Mouse (Mus musculus): ENCODE results near the gene Upk1a. TPM values are rescaled to one million over a fixed set of nuclear protein-coding genes. Genes with fewer than 3 reads are reported as not detected.

The Upk1a gene
- polyA plus RNA-seq, 1 experiment from 2014 or later: 1.5 TPM

- no peak overlapping the region for H3K4me2 ChIP-seq
- no peaks in the 10 kb centered on the region for H3K27me3 ChIP-seq (replicated peaks; ENCODE audit: control insufficient read depth, insufficient read depth, low read length)
- no peak overlapping the region for H3K4me3 ChIP-seq (ENCODE audit: low read depth, low read length)
- no peak overlapping the region for H3K27ac ChIP-seq (ENCODE audit: low read depth, low read length)
- H3K9me3 ChIP-seq (ENCODE audit: control insufficient read depth, low read length): no peaks in the 10 kb centered on the region
- DNase-seq (ENCODE audit: low spot score) (no peak), ATAC-seq (replicated peaks; ENCODE audit: low FRiP score) (no peak)
- H3K9ac ChIP-seq (ENCODE audit: low read depth, low read length): no peak overlapping the region
- H3K36me3 ChIP-seq (ENCODE audit: control insufficient read depth, insufficient read depth, low read length): no peaks in the 10 kb centered on the region
- WGBS: 55% methylated on average over 15 of the region's 16 CpGs
- H3K4me1 ChIP-seq (replicated peaks; ENCODE audit: control insufficient read depth, insufficient read depth, low read length): 0 out of 2 replicates have a peak, but pooled peaks cover 2% of the 10 kb centered on the region
Measured at GRCm38 (mm10) chr7:30608476-30608875, 4.2 kb downstream of the Upk1a start.

GRCm38 (mm10) chr7:30607706-30608309 is 4.8 kb downstream of the Upk1a start:
- no peaks in the 10 kb centered on the region for H3K9me3 ChIP-seq (ENCODE audit: control insufficient read depth, low read length)
- no peak overlapping the region for H3K9ac ChIP-seq (ENCODE audit: low read depth, low read length)
- WGBS: 27% methylated on average over 8 of the region's 8 CpGs
- ATAC-seq (replicated peaks; ENCODE audit: low FRiP score) (0 out of 2 replicates have a peak, but pooled peaks have one; percentile 34), DNase-seq (ENCODE audit: low spot score) (peak; percentile 58)
- no peak overlapping the region for H3K4me3 ChIP-seq (ENCODE audit: low read depth, low read length)
- H3K27me3 ChIP-seq (replicated peaks; ENCODE audit: control insufficient read depth, insufficient read depth, low read length): no peaks in the 10 kb centered on the region
- H3K4me1 ChIP-seq (replicated peaks; ENCODE audit: control insufficient read depth, insufficient read depth, low read length): 0 out of 2 replicates have a peak, but pooled peaks cover 2% of the 10 kb centered on the region
- no peaks in the 10 kb centered on the region for H3K36me3 ChIP-seq (ENCODE audit: control insufficient read depth, insufficient read depth, low read length)
- H3K27ac ChIP-seq (ENCODE audit: low read depth, low read length): no peak overlapping the region
- no peak overlapping the region for H3K4me2 ChIP-seq

DNA sequence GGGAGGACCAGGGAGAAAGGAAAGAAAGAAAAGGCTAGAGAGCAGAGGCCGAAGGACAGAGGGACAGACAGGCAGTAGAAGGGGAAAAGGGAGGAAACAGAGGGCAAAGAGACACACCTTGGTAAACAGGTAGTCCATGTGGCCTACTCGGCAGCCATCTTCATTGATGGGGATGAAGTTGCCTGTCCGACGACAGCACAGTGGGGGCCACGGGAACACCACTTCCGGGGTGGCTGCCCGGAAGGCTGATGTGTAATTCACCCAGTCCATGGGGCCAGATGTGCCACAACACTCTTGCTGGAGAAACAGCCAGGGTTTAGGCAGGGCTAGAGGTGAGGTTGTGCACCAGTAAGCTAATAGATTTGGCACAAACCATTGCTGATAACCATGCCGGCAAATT is 7.7 kb downstream of the Upk1a start:
- Histone ChIP-seq H3K36me3 (ENCODE audit: control insufficient read depth, insufficient read depth, low read length) (no peaks in the 10 kb centered on the region), H3K4me1 (replicated peaks; ENCODE audit: control insufficient read depth, insufficient read depth, low read length) (0 out of 2 replicates have a peak, but pooled peaks cover 2% of the 10 kb centered on the region), H3K4me2 (no peak overlapping the region), H3K27me3 (replicated peaks; ENCODE audit: control insufficient read depth, insufficient read depth, low read length) (no peaks in the 10 kb centered on the region), H3K9ac (ENCODE audit: low read depth, low read length) (no peak overlapping the region), H3K27ac (ENCODE audit: low read depth, low read length) (no peak overlapping the region), H3K9me3 (ENCODE audit: control insufficient read depth, low read length) (no peaks in the 10 kb centered on the region), H3K4me3 (ENCODE audit: low read depth, low read length) (no peak overlapping the region)
- ATAC-seq (replicated peaks; ENCODE audit: low FRiP score) (no peak), DNase-seq (ENCODE audit: low spot score) (no peak)
- WGBS: 82% methylated on average over 8 of the region's 8 CpGs

- Histone ChIP-seq H3K4me2 (no peak overlapping the region), H3K4me1 (replicated peaks; ENCODE audit: control insufficient read depth, insufficient read depth, low read length) (0 out of 2 replicates have a peak, but pooled peaks cover 6% of the 10 kb centered on the region), H3K36me3 (ENCODE audit: control insufficient read depth, insufficient read depth, low read length) (no peaks in the 10 kb centered on the region), H3K27me3 (replicated peaks; ENCODE audit: control insufficient read depth, insufficient read depth, low read length) (no peaks in the 10 kb centered on the region), H3K4me3 (ENCODE audit: low read depth, low read length) (no peak overlapping the region), H3K9ac (ENCODE audit: low read depth, low read length) (no peak overlapping the region), H3K9me3 (ENCODE audit: control insufficient read depth, low read length) (no peaks in the 10 kb centered on the region), H3K27ac (ENCODE audit: low read depth, low read length) (no peak overlapping the region)
- no peak for ATAC-seq (replicated peaks; ENCODE audit: low FRiP score)
- DNase-seq (ENCODE audit: low spot score): no peak
- WGBS: 66% methylated on average over 8 of the region's 8 CpGs
Measured at GRCm38 (mm10) chr7:30604424-30604823, 8.2 kb downstream of the Upk1a start.

- H3K9me3 ChIP-seq (ENCODE audit: control insufficient read depth, low read length): no peaks in the 10 kb centered on the region
- 0 out of 2 replicates have a peak, but pooled peaks cover 4% of the 10 kb centered on the region for H3K4me1 ChIP-seq (replicated peaks; ENCODE audit: control insufficient read depth, insufficient read depth, low read length)
- H3K4me3 ChIP-seq (ENCODE audit: low read depth, low read length): no peak overlapping the region
- 48% methylated on average over 3 of the region's 3 CpGs for WGBS
- DNase-seq (ENCODE audit: low spot score) (no peak), ATAC-seq (replicated peaks; ENCODE audit: low FRiP score) (no peak)
- H3K9ac ChIP-seq (ENCODE audit: low read depth, low read length): no peak overlapping the region
- no peak overlapping the region for H3K4me2 ChIP-seq
- no peak overlapping the region for H3K27ac ChIP-seq (ENCODE audit: low read depth, low read length)
- H3K36me3 ChIP-seq (ENCODE audit: control insufficient read depth, insufficient read depth, low read length): no peaks in the 10 kb centered on the region
- no peaks in the 10 kb centered on the region for H3K27me3 ChIP-seq (replicated peaks; ENCODE audit: control insufficient read depth, insufficient read depth, low read length)
Measured at GRCm38 (mm10) chr7:30602583-30602982, 10.1 kb downstream of the Upk1a start.

DNA sequence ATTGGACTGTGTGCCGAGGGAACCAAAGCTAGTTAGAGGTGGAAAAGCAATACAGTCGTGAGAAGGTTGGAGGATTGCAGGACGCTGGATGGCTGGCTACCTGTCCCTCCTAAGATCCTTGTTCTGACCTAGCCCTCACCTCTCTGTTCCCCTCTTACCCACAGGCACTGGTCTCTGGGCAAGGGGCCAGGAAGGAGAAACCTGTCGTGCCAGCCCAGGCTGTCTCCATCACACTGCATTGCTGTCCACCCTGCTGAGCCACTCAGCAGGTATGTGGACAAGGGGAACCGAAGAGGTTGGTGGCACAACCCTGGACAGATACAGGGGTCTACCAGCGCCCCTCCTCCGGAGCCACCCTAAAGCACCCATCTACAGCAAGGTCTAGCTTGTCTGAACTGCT is 12.0 kb downstream of the Upk1a start:
- Histone ChIP-seq H3K4me2 (peak overlapping the region; percentile 25; the same call in 1 of the 2 replicates), H3K9me3 (ENCODE audit: control insufficient read depth, low read length) (no peaks in the 10 kb centered on the region), H3K27me3 (replicated peaks; ENCODE audit: control insufficient read depth, insufficient read depth, low read length) (no peaks in the 10 kb centered on the region), H3K4me1 (replicated peaks; ENCODE audit: control insufficient read depth, insufficient read depth, low read length) (0 out of 2 replicates have a peak, but pooled peaks cover 4% of the 10 kb centered on the region), H3K4me3 (ENCODE audit: low read depth, low read length) (no peak overlapping the region), H3K36me3 (ENCODE audit: control insufficient read depth, insufficient read depth, low read length) (no peaks in the 10 kb centered on the region), H3K9ac (ENCODE audit: low read depth, low read length) (no peak overlapping the region), H3K27ac (ENCODE audit: low read depth, low read length) (no peak overlapping the region)
- no peak for DNase-seq (ENCODE audit: low spot score)
- ATAC-seq (replicated peaks; ENCODE audit: low FRiP score): no peak
- 69% methylated on average over 7 of the region's 7 CpGs for WGBS

GRCm38 (mm10) chr7:30599933-30600353 is 12.7 kb downstream of the Upk1a start:
- Histone ChIP-seq H3K9me3 (ENCODE audit: control insufficient read depth, low read length) (no peaks in the 10 kb centered on the region), H3K27me3 (replicated peaks; ENCODE audit: control insufficient read depth, insufficient read depth, low read length) (no peaks in the 10 kb centered on the region), H3K27ac (ENCODE audit: low read depth, low read length) (no peak overlapping the region), H3K4me1 (replicated peaks; ENCODE audit: control insufficient read depth, insufficient read depth, low read length) (0 out of 2 replicates have a peak, but pooled peaks cover 4% of the 10 kb centered on the region), H3K36me3 (ENCODE audit: control insufficient read depth, insufficient read depth, low read length) (no peaks in the 10 kb centered on the region), H3K4me3 (ENCODE audit: low read depth, low read length) (no peak overlapping the region), H3K4me2 (peak overlapping the region; percentile 37), H3K9ac (ENCODE audit: low read depth, low read length) (0 out of 2 replicates have a peak overlapping the region, but pooled peaks have one; percentile 1)
- DNase-seq (ENCODE audit: low spot score) (peak; percentile 74), ATAC-seq (replicated peaks; ENCODE audit: low FRiP score) (peak; percentile 97)
- 6% methylated on average over 16 of the region's 16 CpGs for WGBS

DNA sequence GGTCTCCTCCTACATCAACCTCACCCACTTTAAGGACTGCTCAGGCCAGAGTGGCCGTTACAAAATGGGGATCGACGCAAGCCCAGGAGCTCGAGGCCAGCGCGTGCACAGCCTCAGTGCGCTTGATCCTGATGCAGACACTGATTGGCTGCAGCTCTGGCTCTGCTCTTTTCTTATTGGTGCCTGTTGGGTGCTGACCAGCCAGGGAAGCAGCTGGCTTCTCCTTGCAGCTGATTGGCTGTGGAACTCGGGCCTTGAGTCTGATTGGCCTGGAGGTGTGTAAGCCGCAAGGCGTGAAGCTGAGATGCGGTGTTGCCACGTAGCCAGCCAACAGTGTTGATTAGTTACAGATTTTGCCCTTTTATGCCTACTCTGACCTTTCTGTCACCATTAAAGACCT is 13.9 kb downstream of the Upk1a start, which contains the start of gene Zbtb32:
TSS of gene Zbtb32 (minus strand) at position 124 of the 400 bp plus-strand sequence.
- Histone ChIP-seq H3K27ac (ENCODE audit: low read depth, low read length) (no peak within 1 kb of the TSS), H3K36me3 (ENCODE audit: control insufficient read depth, insufficient read depth, low read length) (no peaks in the 10 kb centered on the region), H3K4me2 (peak within 1 kb of the TSS; percentile 37), H3K4me3 (ENCODE audit: low read depth, low read length) (no peak within 1 kb of the TSS), H3K27me3 (replicated peaks; ENCODE audit: control insufficient read depth, insufficient read depth, low read length) (no peaks in the 10 kb centered on the region), H3K9ac (ENCODE audit: low read depth, low read length) (no peak within 1 kb of the TSS), H3K9me3 (ENCODE audit: control insufficient read depth, low read length) (no peaks in the 10 kb centered on the region), H3K4me1 (replicated peaks; ENCODE audit: control insufficient read depth, insufficient read depth, low read length) (0 out of 2 replicates have a peak, but pooled peaks cover 4% of the 10 kb centered on the region)
- DNase-seq (ENCODE audit: low spot score) (no peak), ATAC-seq (replicated peaks; ENCODE audit: low FRiP score) (no peak)
- 90% methylated on average over 12 of the region's 12 CpGs for WGBS

DNA sequence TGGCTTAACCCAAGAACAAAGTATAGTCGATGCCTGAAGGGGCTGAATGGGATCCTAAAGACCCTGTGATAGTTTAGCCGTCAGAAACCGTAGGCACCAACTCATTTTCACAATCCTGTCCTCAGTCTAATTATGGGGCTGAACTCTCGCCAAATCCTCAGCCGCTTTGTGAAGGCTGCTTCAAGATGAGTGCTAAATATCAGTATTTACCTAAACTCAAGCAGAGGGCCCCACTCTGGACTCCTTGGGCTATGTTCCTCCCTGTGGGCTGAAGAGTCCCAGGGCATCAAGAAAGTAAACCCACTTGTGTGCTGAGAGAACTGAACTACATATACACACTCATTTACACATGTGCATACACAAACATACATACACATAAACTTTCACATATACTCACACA is 15.8 kb downstream of the Upk1a start:
- H3K4me1 ChIP-seq (replicated peaks; ENCODE audit: control insufficient read depth, insufficient read depth, low read length): 0 out of 2 replicates have a peak, but pooled peaks cover 4% of the 10 kb centered on the region
- no peaks in the 10 kb centered on the region for H3K9me3 ChIP-seq (ENCODE audit: control insufficient read depth, low read length)
- DNase-seq (ENCODE audit: low spot score) (no peak), ATAC-seq (replicated peaks; ENCODE audit: low FRiP score) (no peak)
- no peak overlapping the region for H3K9ac ChIP-seq (ENCODE audit: low read depth, low read length)
- no peaks in the 10 kb centered on the region for H3K36me3 ChIP-seq (ENCODE audit: control insufficient read depth, insufficient read depth, low read length)
- WGBS: 80% methylated on average over 5 of the region's 5 CpGs
- no peak overlapping the region for H3K4me2 ChIP-seq
- no peaks in the 10 kb centered on the region for H3K27me3 ChIP-seq (replicated peaks; ENCODE audit: control insufficient read depth, insufficient read depth, low read length)
- no peak overlapping the region for H3K4me3 ChIP-seq (ENCODE audit: low read depth, low read length)
- H3K27ac ChIP-seq (ENCODE audit: low read depth, low read length): no peak overlapping the region

Data from liver, embryonic 11.5 days (tissue).